Mouse (Mus musculus): Measurements from ENCODE around the gene Pglyrp3. TPM values are rescaled to one million over a fixed set of nuclear protein-coding genes. Genes with fewer than 3 reads are reported as not detected.
A peak's percentile ranks its signal among the peaks of the same experiment; 100 is the strongest.

Gene Pglyrp3
- polyA plus RNA-seq, 1 experiment from 2014 or later = not detected

- no peaks in the 10 kb centered on the region for H3K36me3 ChIP-seq (ENCODE audit: control insufficient read depth, insufficient read depth)
- under 1% methylated on average over 60 of the region's 82 CpGs for WGBS
- H3K27ac ChIP-seq (ENCODE audit: low read depth, low read length) = peak overlapping the region; percentile 70
- H3K9ac ChIP-seq (ENCODE audit: low read depth, low read length) = peak overlapping the region; percentile 62
- peaks cover 23% of the 10 kb centered on the region; the same call in 1 of the 2 replicates for H3K27me3 ChIP-seq (replicated peaks; ENCODE audit: control insufficient read depth, insufficient read depth, low read length)
- no peaks in the 10 kb centered on the region for H3K9me3 ChIP-seq (ENCODE audit: control insufficient read depth)
- peak overlapping the region; percentile 76 for H3K4me3 ChIP-seq (ENCODE audit: low read depth, low read length)
- peak; percentile 46 for TF ChIP-seq CTCF (IDR thresholded peaks at IDR 0.05; ENCODE audit: low read depth)
- H3K4me1 ChIP-seq (replicated peaks; ENCODE audit: control insufficient read depth, insufficient read depth, low read length) = no peaks in the 10 kb centered on the region
- ATAC-seq = peak; percentile 91
- H3K4me2 ChIP-seq (replicated peaks; ENCODE audit: low read depth) = peak overlapping the region; percentile 99
These were observed 66.3 kb downstream of the Pglyrp3 start for GRCm38 (mm10) chr3:92080462-92081284.

Small RNA genes lying within 50 kb of the gene (microRNA-seq; reads per million reads assigned to microRNA genes)
- gene Gm23697 (not detected), gene Gm25145 (not detected)

Other genes with a start within 250 kb of the Pglyrp3 start
- gene Lor, start 68.6 kb downstream of the Pglyrp3 start, polyA plus RNA-seq (2015; fragmentation: Nextera tagmentation; extraction: Ambion mirVana) = 1.1 and 1.5 TPM in 2 replicates
- not detected in 2 replicates for gene Prr9, start 109.4 kb downstream of the Pglyrp3 start, polyA plus RNA-seq (2015; fragmentation: Nextera tagmentation; extraction: Ambion mirVana)
- gene Lelp1, start 128.2 kb downstream of the Pglyrp3 start, polyA plus RNA-seq (2015; fragmentation: Nextera tagmentation; extraction: Ambion mirVana) = not detected in 2 replicates
- gene Sprr2a1, start 201.2 kb downstream of the Pglyrp3 start, polyA plus RNA-seq (2015; fragmentation: Nextera tagmentation; extraction: Ambion mirVana) = 13.2 and 13.6 TPM in 2 replicates
- gene Sprr2a2, start 201.3 kb downstream of the Pglyrp3 start, polyA plus RNA-seq (2015; fragmentation: Nextera tagmentation; extraction: Ambion mirVana) = 810 and 957 TPM in 2 replicates